11 mouse cellular contexts compared by ENCODE assay signal in genomic region chr9:30849951-30850350, GRCm38 (mm10).
"Had no signal": no experiment of that assay in that cellular context is flagged by ENCODE, and none has a peak within 500 bp of the region (broad histone marks: within the 10 kb centered on the region; RNA-seq: fewer than 3 reads in every experiment).

No protein-coding gene starts in this region.

- H3K4me3 ChIP-seq: left cerebral cortex, adult 2 months; liver, embryonic 13.5 days had no signal

- H3K27ac ChIP-seq: left cerebral cortex, adult 2 months; liver, embryonic 13.5 days had no signal

- H3K27me3 ChIP-seq: liver, embryonic 13.5 days had no signal

- H3K36me3 ChIP-seq: liver, embryonic 13.5 days had no signal

- H3K4me1 ChIP-seq: liver, embryonic 13.5 days had no signal

- DNase-seq: kidney, postnatal 25 days; layer of hippocampus, postnatal 36 days; liver, embryonic 13.5 days; lung, adult 2 months; lung, postnatal 14 days; lung, postnatal 4 days; midbrain, embryonic 14.5 days; thymus, adult 2 months; thymus, postnatal 14 days; thymus, postnatal 4 days had no signal

- H3K9me3 ChIP-seq: liver, embryonic 13.5 days had no signal
